Mouse (Mus musculus) cortical plate, adult 2 months (tissue): ENCODE measurements around the gene Adcy9. TPM values are rescaled to one million over a fixed set of nuclear protein-coding genes. Genes with fewer than 3 reads are reported as not detected.
A peak's percentile ranks its signal among the peaks of the same experiment; 100 is the strongest.
"Not testable (repeated sequence)": the region's sequence is repeated elsewhere in the genome, so short reads cannot be mapped to it uniquely, and the experiment has no call there.

Experiments used
- H3K27ac ChIP-seq: fragments of 200-500 bp; 2 replicates; pipeline ENCODE4 v1.5.1; 2012; ENCODE audit warnings: low read length, control low read depth, inconsistent platforms; ENCODE audit not compliant: insufficient read depth
- H3K4me1 ChIP-seq: fragments of 200-500 bp; 2 replicates; pipeline ENCODE4 v1.6.1; 2011; ENCODE audit warnings: low read length; ENCODE audit not compliant: control insufficient read depth, insufficient read depth
- H3K4me3 ChIP-seq: fragments of 200-500 bp; 2 replicates; pipeline ENCODE4 v1.5.1; 2011; ENCODE audit warnings: mild to moderate bottlenecking, low read length, control low read depth; ENCODE audit not compliant: insufficient read depth
- CTCF ChIP-seq: fragments of 200-500 bp; IDR thresholded peaks from 2 replicates; pipeline ENCODE4 v1.5.1; 2011; ENCODE audit warnings: mild to moderate bottlenecking, control low read depth, low read length; ENCODE audit not compliant: insufficient read depth; ENCODE audit errors: extremely low read depth
- POLR2A ChIP-seq: fragments of 200-500 bp; IDR thresholded peaks from 2 replicates; pipeline ENCODE4 v1.6.1; 2011; ENCODE audit warnings: mild to moderate bottlenecking, low read length, control low read depth; ENCODE audit not compliant: insufficient read depth; ENCODE audit errors: extremely low read depth
- polyA plus RNA-seq: library from polyadenylated mRNA; depleted of rRNA; stranded (reverse); fragments of >200 nt; gene quantifications from 2 replicates; pipeline ENCODE4 v1.2.3, GENCODE M21; 2012

The Adcy9 gene
- polyA plus RNA-seq, 1 experiment = 29.7 TPM

- TF ChIP-seq CTCF = no peak
- no peak for TF ChIP-seq POLR2A
- no peak overlapping the region for H3K4me3 ChIP-seq
- no peak overlapping the region for H3K27ac ChIP-seq
- peaks cover 10% of the 10 kb centered on the region for H3K4me1 ChIP-seq
Measured at GRCm38 (mm10) chr16:4367291-4367690, 53.0 kb downstream of the Adcy9 start.

DNA sequence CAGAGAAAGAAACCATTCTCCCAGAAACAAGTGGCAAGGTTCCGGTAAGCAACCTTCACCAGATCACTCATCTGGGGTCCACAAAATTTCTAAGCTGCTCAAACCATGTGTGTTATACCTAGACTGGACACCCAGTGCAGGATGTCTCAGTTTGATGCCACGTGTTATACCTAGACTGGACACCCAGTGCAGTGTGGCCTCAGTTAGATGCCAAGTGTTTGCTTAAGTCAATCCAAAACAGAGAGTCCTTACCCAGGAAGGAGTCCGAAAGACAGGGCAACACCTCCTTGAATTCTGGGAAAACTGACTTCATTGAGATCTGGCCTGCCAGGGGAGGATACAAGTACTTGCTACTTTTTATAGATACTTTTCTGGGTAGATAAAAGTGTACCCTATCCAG, 53.6 kb downstream of the Adcy9 start:
- Histone ChIP-seq H3K4me1 (peaks cover 10% of the 10 kb centered on the region), H3K27ac (no peak overlapping the region), H3K4me3 (no peak overlapping the region)
- no peak for TF ChIP-seq POLR2A
- no peak for TF ChIP-seq CTCF

DNA sequence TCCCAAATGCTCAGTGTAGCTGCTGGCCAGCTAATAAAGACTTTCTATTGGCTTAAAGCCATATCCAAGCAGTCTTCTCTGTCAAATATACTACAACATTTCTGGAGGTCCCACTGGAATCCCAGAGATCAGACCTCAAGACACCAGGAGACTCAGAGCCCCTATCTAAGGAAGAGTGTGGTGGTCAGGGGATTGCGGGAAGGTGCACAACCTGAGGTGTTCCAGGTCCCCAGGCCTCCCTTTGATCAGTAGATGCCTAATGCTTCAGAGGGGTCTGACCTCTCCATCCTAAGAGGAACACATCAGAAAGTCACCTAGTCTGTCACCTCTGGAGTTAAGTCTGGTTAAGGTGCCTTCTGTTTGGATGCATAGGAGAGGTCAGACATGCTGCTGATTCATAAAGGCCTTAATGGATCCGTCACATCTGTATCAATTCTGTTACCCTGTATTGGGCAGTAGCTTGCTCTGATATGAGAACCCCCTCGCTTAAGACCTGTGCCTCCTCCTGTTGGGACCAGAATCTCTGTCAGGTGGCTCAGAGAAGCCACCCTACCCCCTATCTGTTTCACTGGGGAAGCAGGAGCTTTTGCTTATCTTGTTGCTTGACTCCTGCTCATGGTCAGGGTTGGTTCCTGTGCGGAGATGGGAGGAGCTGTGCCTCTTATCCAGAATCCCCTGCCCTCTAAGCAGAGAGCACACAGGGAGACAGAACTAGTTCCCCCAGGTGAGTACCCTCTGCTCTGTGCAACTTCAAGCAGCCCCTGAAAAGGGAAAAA, 56.8 kb downstream of the Adcy9 start:
- no peak overlapping the region for H3K27ac ChIP-seq
- H3K4me1 ChIP-seq = peaks cover 4% of the 10 kb centered on the region; the same call in 1 of the 2 replicates
- H3K4me3 ChIP-seq = no peak overlapping the region
- no peak for TF ChIP-seq CTCF
- TF ChIP-seq POLR2A = no peak

- H3K4me3 ChIP-seq = no peak overlapping the region
- peak overlapping the region; percentile 43; the same call in 1 of the 2 replicates for H3K27ac ChIP-seq
- peaks cover 2% of the 10 kb centered on the region; the same call in 1 of the 2 replicates for H3K4me1 ChIP-seq
- no peak for TF ChIP-seq CTCF
- TF ChIP-seq POLR2A = no peak
Measured at GRCm38 (mm10) chr16:4355260-4356043, 64.8 kb downstream of the Adcy9 start.

DNA sequence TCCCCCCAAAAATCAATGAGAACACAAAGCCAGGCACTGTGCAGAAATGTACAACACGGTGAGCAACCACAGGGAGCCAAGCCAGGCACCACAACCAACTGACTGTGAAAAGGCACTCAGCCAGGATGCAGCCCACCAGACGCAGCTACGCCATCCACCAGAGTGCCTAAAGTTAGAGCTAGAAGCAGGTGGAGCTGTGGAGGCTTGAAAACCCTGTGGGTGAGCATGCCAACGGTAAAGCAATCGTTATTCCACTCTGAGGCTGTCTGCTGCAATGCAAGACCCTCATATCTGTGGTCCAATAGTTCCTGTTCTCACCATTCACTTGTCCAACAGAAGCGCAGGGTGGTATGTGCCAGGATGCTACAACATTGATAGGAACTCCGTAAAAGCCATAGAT, 77.7 kb downstream of the Adcy9 start:
- TF ChIP-seq POLR2A (no peak), CTCF (no peak)
- H3K4me3 ChIP-seq = no peak overlapping the region
- no peak overlapping the region for H3K27ac ChIP-seq
- peaks cover 6% of the 10 kb centered on the region for H3K4me1 ChIP-seq

DNA sequence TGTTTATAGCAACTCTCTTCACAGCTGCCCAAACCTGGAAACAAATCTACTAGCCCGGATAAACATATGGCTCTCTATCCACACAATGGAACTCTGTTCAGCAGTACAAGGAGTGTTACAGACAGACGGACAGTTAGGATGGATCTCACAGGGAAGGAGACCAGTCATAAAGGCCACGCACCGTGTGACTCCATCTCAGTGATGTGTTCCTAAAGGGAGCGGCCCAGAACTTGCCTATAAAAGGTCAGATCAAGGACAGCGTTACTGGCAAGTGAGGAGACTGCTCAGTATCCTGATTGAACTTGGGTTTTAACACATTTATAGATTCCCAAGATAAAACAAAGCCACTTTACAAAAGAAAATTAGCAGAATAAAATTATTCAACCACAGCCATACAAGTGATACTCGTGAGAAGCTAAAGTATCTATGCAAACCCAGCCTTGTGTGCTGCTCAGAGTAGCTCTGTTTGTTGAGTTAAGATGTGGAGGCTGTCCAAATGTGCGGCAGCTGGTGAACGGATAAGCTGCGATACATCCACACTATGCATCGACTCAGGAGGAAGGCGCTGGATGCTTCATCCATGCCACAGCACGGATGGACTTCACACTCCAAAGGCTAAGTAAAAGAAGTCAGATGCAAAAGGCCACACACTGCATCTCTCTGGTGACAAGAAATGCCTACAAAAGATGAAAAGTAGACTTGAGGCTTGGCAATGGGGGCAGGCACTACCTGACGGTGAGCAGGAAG, 78.8 kb downstream of the Adcy9 start:
- Histone ChIP-seq H3K4me1 (peaks cover 6% of the 10 kb centered on the region), H3K4me3 (no peak overlapping the region), H3K27ac (no peak overlapping the region)
- no peak for TF ChIP-seq CTCF
- TF ChIP-seq POLR2A = no peak

- H3K4me1 ChIP-seq, H3K27ac ChIP-seq, H3K4me3 ChIP-seq: not testable (repeated sequence)
Measured at GRCm38 (mm10) chr16:4339216-4339615, 81.1 kb downstream of the Adcy9 start.

- no peak for TF ChIP-seq POLR2A
- no peak for TF ChIP-seq CTCF
- no peak overlapping the region for H3K27ac ChIP-seq
- H3K4me3 ChIP-seq = no peak overlapping the region
- peaks cover 5% of the 10 kb centered on the region for H3K4me1 ChIP-seq
Measured at GRCm38 (mm10) chr16:4337269-4337668, 83.0 kb downstream of the Adcy9 start.

- TF ChIP-seq POLR2A = no peak
- TF ChIP-seq CTCF = no peak
- Histone ChIP-seq H3K4me1 (peaks cover 5% of the 10 kb centered on the region), H3K27ac (no peak overlapping the region)
Measured at GRCm38 (mm10) chr16:4333788-4334187, 86.5 kb downstream of the Adcy9 start.

GRCm38 (mm10) chr16:4333371-4333770, 86.9 kb downstream of the Adcy9 start:
- no peak for TF ChIP-seq POLR2A
- TF ChIP-seq CTCF = no peak
- no peak overlapping the region for H3K27ac ChIP-seq
- H3K4me3 ChIP-seq = no peak overlapping the region
- H3K4me1 ChIP-seq = peaks cover 5% of the 10 kb centered on the region

More at GRCm38 (mm10) chr16:4333788-4334187, 86.5 kb downstream of the Adcy9 start:
- H3K4me3 ChIP-seq = no peak overlapping the region
